Mouse (Mus musculus): ENCODE results near the gene Pex3. TPM values are rescaled to one million over a fixed set of nuclear protein-coding genes. Genes with fewer than 3 reads are reported as not detected.

Pex3 gene
- total and polyA plus RNA-seq, 2 experiments from 2014 or later: 25.0 to 46.8 TPM

DNA sequence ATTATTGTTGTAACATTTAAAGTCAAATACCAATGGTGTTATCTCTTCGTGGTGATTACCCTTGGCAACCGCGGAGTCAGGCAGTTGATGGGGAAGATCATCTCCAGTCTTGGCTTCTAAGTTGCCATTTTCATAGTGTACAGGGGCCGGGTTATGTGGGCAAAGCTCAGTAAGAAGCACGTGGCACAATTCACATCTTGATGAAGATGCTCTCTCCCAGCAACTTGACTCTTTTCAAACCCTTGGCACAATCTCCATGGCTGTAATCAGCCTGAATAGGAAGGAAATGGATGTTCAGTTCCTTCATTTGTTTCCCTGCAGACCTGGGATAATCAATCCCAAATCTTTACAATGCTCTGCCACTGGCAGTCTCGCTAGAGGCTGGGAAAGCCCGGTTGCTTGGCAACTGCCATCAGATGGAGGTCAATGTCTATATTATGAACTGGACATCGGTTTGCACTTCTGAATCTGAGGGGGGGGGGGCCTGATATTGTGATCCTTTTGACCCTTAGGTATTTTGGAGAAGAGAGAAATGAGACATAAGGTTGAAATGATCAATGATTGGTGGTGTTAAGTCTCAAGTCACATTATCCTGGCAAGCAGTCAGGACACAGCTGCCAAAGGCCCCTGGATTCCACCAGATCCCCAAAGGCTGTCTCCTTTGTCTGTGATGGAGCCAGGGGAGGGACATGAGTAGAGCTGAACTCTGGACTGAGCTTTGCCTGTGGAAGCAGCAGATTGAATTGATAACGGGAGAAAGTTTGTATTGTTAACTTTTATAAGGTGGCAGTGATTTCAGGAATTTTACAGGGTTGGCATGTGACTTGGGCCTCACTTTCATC lies 18.0 kb upstream of the Pex3 start:
- DNase-seq (ENCODE audit: low spot score) (no peak), ATAC-seq (ENCODE audit: insufficient read depth, low read depth) (no peak)
- H3K9me3 ChIP-seq (replicated peaks; ENCODE audit: control insufficient read depth, low read length): no peaks in the 10 kb centered on the region
- no peak overlapping the region for H3K4me2 ChIP-seq (ENCODE audit: low read depth, low read length)
- no peak overlapping the region for H3K4me3 ChIP-seq (ENCODE audit: low read depth, low read length)
- H3K27me3 ChIP-seq (ENCODE audit: control insufficient read depth, insufficient read depth, low read length): no peaks in the 10 kb centered on the region
- H3K4me1 ChIP-seq (ENCODE audit: control insufficient read depth, insufficient read depth): no peaks in the 10 kb centered on the region
- H3K9ac ChIP-seq (replicated peaks; ENCODE audit: low read depth, low read length): no peak overlapping the region
- H3K36me3 ChIP-seq (replicated peaks; ENCODE audit: control insufficient read depth, insufficient read depth, low read length): no peaks in the 10 kb centered on the region
- 81% methylated on average over 9 of the region's 9 CpGs for WGBS
- no peak overlapping the region for H3K27ac ChIP-seq (ENCODE audit: low read depth)
- TF ChIP-seq CTCF (IDR thresholded peaks at IDR 0.05; ENCODE audit: low read depth) (no peak), EP300 (IDR thresholded peaks at IDR 0.05; ENCODE audit: low read depth) (no peak)

- no peaks in the 10 kb centered on the region for H3K27me3 ChIP-seq (ENCODE audit: control insufficient read depth, insufficient read depth, low read length)
- 51% methylated on average over 7 of the region's 7 CpGs for WGBS
- peaks cover 1% of the 10 kb centered on the region; the same call in 1 of the 2 replicates for H3K4me1 ChIP-seq (ENCODE audit: control insufficient read depth, insufficient read depth)
- ATAC-seq (ENCODE audit: insufficient read depth, low read depth) (no peak), DNase-seq (ENCODE audit: low spot score) (no peak)
- no peaks in the 10 kb centered on the region for H3K36me3 ChIP-seq (replicated peaks; ENCODE audit: control insufficient read depth, insufficient read depth, low read length)
- H3K9ac ChIP-seq (replicated peaks; ENCODE audit: low read depth, low read length): no peak overlapping the region
- H3K9me3 ChIP-seq (replicated peaks; ENCODE audit: control insufficient read depth, low read length): no peaks in the 10 kb centered on the region
- no peak overlapping the region for H3K4me3 ChIP-seq (ENCODE audit: low read depth, low read length)
- TF ChIP-seq EP300 (IDR thresholded peaks at IDR 0.05; ENCODE audit: low read depth) (no peak), CTCF (IDR thresholded peaks at IDR 0.05; ENCODE audit: low read depth) (no peak)
- no peak overlapping the region for H3K4me2 ChIP-seq (ENCODE audit: low read depth, low read length)
- H3K27ac ChIP-seq (ENCODE audit: low read depth): no peak overlapping the region
Measured at GRCm38 (mm10) chr10:13569818-13570217, 16.9 kb upstream of the Pex3 start.

GRCm38 (mm10) chr10:13566393-13566792 lies 13.5 kb upstream of the Pex3 start:
- no peak overlapping the region for H3K9ac ChIP-seq (replicated peaks; ENCODE audit: low read depth, low read length)
- H3K27ac ChIP-seq (ENCODE audit: low read depth): no peak overlapping the region
- H3K4me2 ChIP-seq (ENCODE audit: low read depth, low read length): no peak overlapping the region
- TF ChIP-seq EP300 (IDR thresholded peaks at IDR 0.05; ENCODE audit: low read depth) (no peak), CTCF (IDR thresholded peaks at IDR 0.05; ENCODE audit: low read depth) (no peak)
- ATAC-seq (ENCODE audit: insufficient read depth, low read depth): no peak
- H3K4me1 ChIP-seq (ENCODE audit: control insufficient read depth, insufficient read depth): peaks cover 3% of the 10 kb centered on the region; the same call in 1 of the 2 replicates
- no peaks in the 10 kb centered on the region for H3K27me3 ChIP-seq (ENCODE audit: control insufficient read depth, insufficient read depth, low read length)
- no peaks in the 10 kb centered on the region for H3K9me3 ChIP-seq (replicated peaks; ENCODE audit: control insufficient read depth, low read length)
- no peak overlapping the region for H3K4me3 ChIP-seq (ENCODE audit: low read depth, low read length)
- no peak for DNase-seq (ENCODE audit: low spot score)
- peaks cover 22% of the 10 kb centered on the region for H3K36me3 ChIP-seq (replicated peaks; ENCODE audit: control insufficient read depth, insufficient read depth, low read length)
- 52% methylated on average over 13 of the region's 13 CpGs for WGBS

GRCm38 (mm10) chr10:13565080-13565448 lies 12.1 kb upstream of the Pex3 start:
- no peak for TF ChIP-seq CTCF (IDR thresholded peaks at IDR 0.05; ENCODE audit: low read depth)
- TF ChIP-seq EP300 (IDR thresholded peaks at IDR 0.05; ENCODE audit: low read depth): no peak
- ATAC-seq (ENCODE audit: insufficient read depth, low read depth) (no peak), DNase-seq (ENCODE audit: low spot score) (no peak)
- peaks cover 3% of the 10 kb centered on the region; the same call in 1 of the 2 replicates for H3K4me1 ChIP-seq (ENCODE audit: control insufficient read depth, insufficient read depth)
- no peak overlapping the region for H3K9ac ChIP-seq (replicated peaks; ENCODE audit: low read depth, low read length)
- peaks cover 29% of the 10 kb centered on the region for H3K36me3 ChIP-seq (replicated peaks; ENCODE audit: control insufficient read depth, insufficient read depth, low read length)
- WGBS: 49% methylated on average over 8 of the region's 8 CpGs
- no peaks in the 10 kb centered on the region for H3K9me3 ChIP-seq (replicated peaks; ENCODE audit: control insufficient read depth, low read length)
- H3K27ac ChIP-seq (ENCODE audit: low read depth): no peak overlapping the region
- H3K4me2 ChIP-seq (ENCODE audit: low read depth, low read length): peak overlapping the region; percentile 62
- H3K4me3 ChIP-seq (ENCODE audit: low read depth, low read length): peak overlapping the region; percentile 33
- H3K27me3 ChIP-seq (ENCODE audit: control insufficient read depth, insufficient read depth, low read length): no peaks in the 10 kb centered on the region

GRCm38 (mm10) chr10:13564364-13565079 lies 11.6 kb upstream of the Pex3 start:
- H3K4me3 ChIP-seq (ENCODE audit: low read depth, low read length): peak overlapping the region; percentile 33
- H3K9me3 ChIP-seq (replicated peaks; ENCODE audit: control insufficient read depth, low read length): no peaks in the 10 kb centered on the region
- no peak overlapping the region for H3K27ac ChIP-seq (ENCODE audit: low read depth)
- ATAC-seq (ENCODE audit: insufficient read depth, low read depth): peak; percentile 58; the same call in 1 of the 2 replicates
- peaks cover 3% of the 10 kb centered on the region; the same call in 1 of the 2 replicates for H3K4me1 ChIP-seq (ENCODE audit: control insufficient read depth, insufficient read depth)
- H3K27me3 ChIP-seq (ENCODE audit: control insufficient read depth, insufficient read depth, low read length): no peaks in the 10 kb centered on the region
- whole genome bisulfite sequencing: 24% methylated on average over 24 of the region's 24 CpGs
- H3K36me3 ChIP-seq (replicated peaks; ENCODE audit: control insufficient read depth, insufficient read depth, low read length): peaks cover 29% of the 10 kb centered on the region
- H3K4me2 ChIP-seq (ENCODE audit: low read depth, low read length): peak overlapping the region; percentile 62
- TF ChIP-seq CTCF (IDR thresholded peaks at IDR 0.05; ENCODE audit: low read depth): peak; percentile 87
- TF ChIP-seq EP300 (IDR thresholded peaks at IDR 0.05; ENCODE audit: low read depth): no peak
- H3K9ac ChIP-seq (replicated peaks; ENCODE audit: low read depth, low read length): no peak overlapping the region
- peak; percentile 29 for DNase-seq (ENCODE audit: low spot score)
